Mouse (Mus musculus): Measurements from ENCODE around the gene Fbxo8. TPM values are rescaled to one million over a fixed set of nuclear protein-coding genes. Genes with fewer than 3 reads are reported as not detected.

Gene Fbxo8
- total and polyA plus RNA-seq, 2 experiments from 2014 or later, result 25.5 to 42.7 TPM

- peaks cover 15% of the 10 kb centered on the region for H3K36me3 ChIP-seq (ENCODE audit: insufficient read depth)
- ATAC-seq, result no peak
- H3K27ac ChIP-seq (ENCODE audit: low read depth, low read length), result no peak overlapping the region
- H3K4me3 ChIP-seq (ENCODE audit: low read depth, low read length), result no peak overlapping the region
- TF ChIP-seq CTCF (IDR thresholded peaks at IDR 0.05; ENCODE audit: low read depth), result no peak
- no peaks in the 10 kb centered on the region for H3K9me3 ChIP-seq (ENCODE audit: low read length)
- H3K9ac ChIP-seq, result no peak overlapping the region
- 90% methylated on average over 4 of the region's 4 CpGs for WGBS
- no peaks in the 10 kb centered on the region for H3K27me3 ChIP-seq (ENCODE audit: insufficient read depth, low read length)
- no peak overlapping the region for H3K4me2 ChIP-seq (ENCODE audit: low read depth)
- DNase-seq, result no peak
- no peaks in the 10 kb centered on the region for H3K4me1 ChIP-seq (ENCODE audit: insufficient read depth)
Observed at GRCm38 (mm10) chr8:56564399-56565047, 13.6 kb downstream of the Fbxo8 start.

GRCm38 (mm10) chr8:56566856-56567255, 16.0 kb downstream of the Fbxo8 start:
- TF ChIP-seq CTCF (IDR thresholded peaks at IDR 0.05; ENCODE audit: low read depth), result no peak
- Histone ChIP-seq H3K4me3 (ENCODE audit: low read depth, low read length) (no peak overlapping the region), H3K4me2 (ENCODE audit: low read depth) (no peak overlapping the region), H3K27me3 (ENCODE audit: insufficient read depth, low read length) (no peaks in the 10 kb centered on the region), H3K4me1 (ENCODE audit: insufficient read depth) (no peaks in the 10 kb centered on the region), H3K9me3 (ENCODE audit: low read length) (no peaks in the 10 kb centered on the region), H3K36me3 (ENCODE audit: insufficient read depth) (peaks cover 15% of the 10 kb centered on the region), H3K27ac (ENCODE audit: low read depth, low read length) (no peak overlapping the region), H3K9ac (no peak overlapping the region)
- no peak for ATAC-seq
- no peak for DNase-seq
- 92% methylated on average over 9 of the region's 9 CpGs for WGBS

GRCm38 (mm10) chr8:56580918-56581317, 30.0 kb downstream of the Fbxo8 start:
- Histone ChIP-seq H3K36me3 (ENCODE audit: insufficient read depth) (no peaks in the 10 kb centered on the region), H3K9ac (no peak overlapping the region), H3K4me3 (ENCODE audit: low read depth, low read length) (no peak overlapping the region), H3K4me1 (ENCODE audit: insufficient read depth) (no peaks in the 10 kb centered on the region), H3K27me3 (ENCODE audit: insufficient read depth, low read length) (no peaks in the 10 kb centered on the region), H3K4me2 (ENCODE audit: low read depth) (no peak overlapping the region), H3K27ac (ENCODE audit: low read depth, low read length) (no peak overlapping the region), H3K9me3 (ENCODE audit: low read length) (no peaks in the 10 kb centered on the region)
- no peak for DNase-seq
- WGBS, result 93% methylated on average over 4 of the region's 4 CpGs
- ATAC-seq, result no peak
- TF ChIP-seq CTCF (IDR thresholded peaks at IDR 0.05; ENCODE audit: low read depth), result no peak

- H3K27ac ChIP-seq (ENCODE audit: low read depth, low read length), result no peak overlapping the region
- H3K4me1 ChIP-seq (ENCODE audit: insufficient read depth), result no peaks in the 10 kb centered on the region
- no peak overlapping the region for H3K4me2 ChIP-seq (ENCODE audit: low read depth)
- ATAC-seq (no peak), DNase-seq (no peak)
- TF ChIP-seq CTCF (IDR thresholded peaks at IDR 0.05; ENCODE audit: low read depth), result no peak
- H3K9ac ChIP-seq, result no peak overlapping the region
- H3K36me3 ChIP-seq (ENCODE audit: insufficient read depth), result no peaks in the 10 kb centered on the region
- H3K27me3 ChIP-seq (ENCODE audit: insufficient read depth, low read length), result no peaks in the 10 kb centered on the region
- no peak overlapping the region for H3K4me3 ChIP-seq (ENCODE audit: low read depth, low read length)
- no peaks in the 10 kb centered on the region for H3K9me3 ChIP-seq (ENCODE audit: low read length)
Observed at GRCm38 (mm10) chr8:56582841-56583240, 32.0 kb downstream of the Fbxo8 start.

GRCm38 (mm10) chr8:56589004-56589403, 38.1 kb downstream of the Fbxo8 start:
- no peaks in the 10 kb centered on the region for H3K4me1 ChIP-seq (ENCODE audit: insufficient read depth)
- ATAC-seq (no peak), DNase-seq (no peak)
- WGBS, result 91% methylated on average over 2 of the region's 2 CpGs
- H3K4me2 ChIP-seq (ENCODE audit: low read depth), result no peak overlapping the region
- no peak overlapping the region for H3K27ac ChIP-seq (ENCODE audit: low read depth, low read length)
- H3K4me3 ChIP-seq (ENCODE audit: low read depth, low read length), result no peak overlapping the region
- H3K9me3 ChIP-seq (ENCODE audit: low read length), result no peaks in the 10 kb centered on the region
- no peak for TF ChIP-seq CTCF (IDR thresholded peaks at IDR 0.05; ENCODE audit: low read depth)
- H3K36me3 ChIP-seq (ENCODE audit: insufficient read depth), result peaks cover 7% of the 10 kb centered on the region
- no peak overlapping the region for H3K9ac ChIP-seq
- H3K27me3 ChIP-seq (ENCODE audit: insufficient read depth, low read length), result no peaks in the 10 kb centered on the region

- Histone ChIP-seq H3K4me3 (ENCODE audit: low read depth, low read length) (no peak overlapping the region), H3K27me3 (ENCODE audit: insufficient read depth, low read length) (no peaks in the 10 kb centered on the region), H3K27ac (ENCODE audit: low read depth, low read length) (no peak overlapping the region), H3K9ac (no peak overlapping the region), H3K9me3 (ENCODE audit: low read length) (no peaks in the 10 kb centered on the region), H3K4me1 (ENCODE audit: insufficient read depth) (no peaks in the 10 kb centered on the region), H3K4me2 (ENCODE audit: low read depth) (no peak overlapping the region), H3K36me3 (ENCODE audit: insufficient read depth) (peaks cover 7% of the 10 kb centered on the region)
- WGBS, result 98% methylated on average over 1 of the region's 1 CpGs
- no peak for DNase-seq
- no peak for ATAC-seq
- TF ChIP-seq CTCF (IDR thresholded peaks at IDR 0.05; ENCODE audit: low read depth), result no peak
Observed at GRCm38 (mm10) chr8:56591084-56591483, 40.2 kb downstream of the Fbxo8 start.

GRCm38 (mm10) chr8:56591502-56591901, 40.6 kb downstream of the Fbxo8 start:
- Histone ChIP-seq H3K27me3 (ENCODE audit: insufficient read depth, low read length) (no peaks in the 10 kb centered on the region), H3K4me3 (ENCODE audit: low read depth, low read length) (no peak overlapping the region), H3K4me2 (ENCODE audit: low read depth) (no peak overlapping the region), H3K4me1 (ENCODE audit: insufficient read depth) (no peaks in the 10 kb centered on the region), H3K9ac (no peak overlapping the region), H3K27ac (ENCODE audit: low read depth, low read length) (no peak overlapping the region), H3K9me3 (ENCODE audit: low read length) (no peaks in the 10 kb centered on the region), H3K36me3 (ENCODE audit: insufficient read depth) (peaks cover 7% of the 10 kb centered on the region)
- DNase-seq (no peak), ATAC-seq (no peak)
- no peak for TF ChIP-seq CTCF (IDR thresholded peaks at IDR 0.05; ENCODE audit: low read depth)
- 96% methylated on average over 5 of the region's 5 CpGs for WGBS
